7 mouse cellular contexts compared by ENCODE assay signal in genomic region chr2:143837291-143837701, GRCm38 (mm10). TPM values are rescaled to one million over a fixed set of nuclear protein-coding genes. Genes with fewer than 3 reads are reported as not detected.
DNase-seq lines count a peak whose midpoint lies in the region; ATAC-seq and TF ChIP-seq lines count a peak whose summit lies in the region.

No protein-coding gene starts in this region.

- no peak overlapping the region for H3K9ac ChIP-seq in intestine, embryonic 14.5 days (ENCODE audit: low read length)

- intact Hi-C loops in gastrocnemius, postnatal 14 days (cut with DNase I; ENCODE audit: low total_unique reads): loop anchor here (5.0 to 10.0 kb wide), 2 partner anchors 450 to 618 kb away; no protein-coding TSS in a partner anchor
- intact Hi-C loops in left cerebral cortex, postnatal 14 days (cut with DNase I): loop anchor here (5.0 to 10.0 kb wide), 2 partner anchors 378 to 615 kb away; no protein-coding TSS in a partner anchor

- H3K4me1 ChIP-seq in cortical plate, adult 2 months (ENCODE audit: control insufficient read depth, insufficient read depth, low read length): no peaks in the 10 kb centered on the region
- H3K4me1 ChIP-seq in intestine, embryonic 14.5 days (replicated peaks; ENCODE audit: control insufficient read depth, insufficient read depth, low read length): no peaks in the 10 kb centered on the region

- TF ChIP-seq CTCF in cortical plate, adult 2 months (IDR thresholded peaks at IDR 0.05; ENCODE audit: extremely low read depth, insufficient read depth, low read length): peak; percentile 73

- peak overlapping the region; percentile 41 for H3K4me2 ChIP-seq in intestine, embryonic 14.5 days (ENCODE audit: low read length)

- H3K4me3 ChIP-seq in cortical plate, adult 2 months (ENCODE audit: insufficient read depth, low read length): no peak overlapping the region
- H3K4me3 ChIP-seq in intestine, embryonic 14.5 days (ENCODE audit: low read depth, low read length): peak overlapping the region; percentile 15; the same call in 1 of the 2 replicates

- no peaks in the 10 kb centered on the region for H3K27me3 ChIP-seq in intestine, embryonic 14.5 days (replicated peaks; ENCODE audit: control insufficient read depth, insufficient read depth, low read length)

- no peaks in the 10 kb centered on the region for H3K36me3 ChIP-seq in intestine, embryonic 14.5 days (ENCODE audit: control insufficient read depth, insufficient read depth, low read length)

- under 1% methylated on average over 8 of the region's 8 CpGs for WGBS in intestine, embryonic 14.5 days

- H3K9me3 ChIP-seq in intestine, embryonic 14.5 days (ENCODE audit: control insufficient read depth, low read length): no peaks in the 10 kb centered on the region

- H3K27ac ChIP-seq in cortical plate, adult 2 months (ENCODE audit: insufficient read depth, low read length): no peak overlapping the region
- H3K27ac ChIP-seq in intestine, embryonic 14.5 days (ENCODE audit: low read depth): no peak overlapping the region

- DNase-seq in gastrocnemius, postnatal 14 days: peak; percentile 61
- peak; percentile 89 for DNase-seq in intestine, embryonic 14.5 days (ENCODE audit: low spot score)
- DNase-seq in left cerebral cortex, postnatal 14 days (ENCODE audit: low spot score in 2 of 2): peak; percentile 66 to 76
- DNase-seq in mesoderm, embryonic 11.5 days (ENCODE audit: low read depth, low spot score): peak; percentile 90
- DNase-seq in right cerebral cortex, postnatal 25 days: peak; percentile 54

- ATAC-seq in activated CD4-positive, CD25-positive, alpha-beta regulatory T cell, adult 4 months: peak; percentile 64
- peak; percentile 44 for ATAC-seq in intestine, embryonic 14.5 days (replicated peaks; ENCODE audit: low FRiP score, low TSS enrichment, low read depth)

- no peak for TF ChIP-seq POLR2A in cortical plate, adult 2 months (IDR thresholded peaks at IDR 0.05; ENCODE audit: extremely low read depth, insufficient read depth, low read length)

RNA-seq across cellular contexts. Expression of gene Bfsp1, which starts 25.7 kb away (rescaled TPM):
- under 1 TPM in 1 of 2 experiments, not detected in 1; 0.30 TPM for polyA plus RNA-seq in activated CD4-positive, CD25-positive, alpha-beta regulatory T cell, adult 4 months (2017; shearing (Covaris generic))
- polyA plus RNA-seq in cortical plate, adult 2 months (2012; rRNA removed): 0.81 and 0.98 TPM in 2 replicates
- under 1 TPM; 0.53 to 0.66 TPM for total RNA-seq in gastrocnemius, postnatal 14 days (2021)
- polyA plus RNA-seq in intestine, embryonic 14.5 days (2014; fragmentation: Nextera tagmentation; extraction: Ambion mirVana): 1.6 and 2.3 TPM in 2 replicates
- 1 to 10 TPM; 1.4 to 1.8 TPM for total RNA-seq in left cerebral cortex, postnatal 14 days (2021)
